Mouse (Mus musculus): Measurements from ENCODE around the gene Mtmr1. TPM values are rescaled to one million over a fixed set of nuclear protein-coding genes. Genes with fewer than 3 reads are reported as not detected.
A peak's percentile ranks its signal among the peaks of the same experiment; 100 is the strongest.
"Not testable (repeated sequence)": the region's sequence is repeated elsewhere in the genome, so short reads cannot be mapped to it uniquely, and the experiment has no call there.

Gene Mtmr1
- 10 to 100 TPM; 30.6 to 34.8 TPM for total RNA-seq (2021)
- long read RNA-seq, experiment 1, full-length matches to known transcripts, result 6 of 25 reads
- long read RNA-seq, experiment 1, partial matches to known transcripts, result 6 of 25 reads
- long read RNA-seq, experiment 1, other reads (novel, unspliced or antisense), result 13 of 25 reads
- long read RNA-seq, experiment 2, full-length matches to known transcripts, result 3 of 5 reads
- long read RNA-seq, experiment 2, partial matches to known transcripts, result 1 of 5 reads
- long read RNA-seq, experiment 2, other reads (novel, unspliced or antisense), result 1 of 5 reads

DNA sequence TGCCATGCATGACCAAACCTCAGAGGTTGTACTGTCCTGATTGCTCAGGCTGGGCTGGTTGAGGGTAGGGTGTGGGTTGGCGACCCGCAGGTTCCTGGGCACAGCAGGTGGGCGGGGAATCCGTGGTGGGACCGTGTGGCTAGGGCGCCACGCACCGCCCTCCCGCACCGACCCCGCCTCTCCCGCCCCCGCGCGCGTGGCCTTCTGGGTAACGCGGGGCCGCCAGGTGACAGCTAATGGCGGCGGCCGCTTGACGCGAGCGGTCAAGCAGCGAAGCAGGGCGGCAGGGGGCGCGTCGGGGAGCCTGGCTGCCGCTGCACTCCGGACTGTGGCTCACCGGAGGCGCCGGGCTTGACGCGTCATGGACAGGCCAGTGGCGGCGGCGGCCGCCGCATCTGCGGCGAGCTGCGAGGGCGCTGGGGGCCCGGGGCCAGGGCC lies at the start of gene Mtmr1:
Mtmr1 (plus strand) TSS at position 207 of the 438 bp plus-strand sequence.
- DNase-seq, result peak; percentile 88 to 91

DNA sequence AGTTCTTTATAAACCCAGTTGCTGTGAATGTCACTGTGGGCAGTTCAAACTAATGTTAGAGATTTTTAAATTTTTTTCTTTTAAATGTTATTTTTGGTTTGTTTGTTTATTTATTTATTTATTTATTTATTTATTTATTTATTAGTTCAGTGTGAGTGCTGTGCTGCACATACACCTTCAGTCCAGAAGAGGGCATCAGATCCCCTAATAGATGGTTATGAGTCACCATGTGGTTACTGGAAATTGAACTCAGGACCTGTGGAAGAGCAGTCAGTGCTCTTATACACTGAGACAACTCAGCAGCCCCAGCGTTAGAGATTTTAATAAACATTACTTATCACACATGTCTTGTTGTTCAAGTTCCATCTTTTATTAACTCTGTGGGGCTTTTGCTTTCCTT lies 12.5 kb upstream of the Mtmr1 start:
- no peak for DNase-seq

DNA sequence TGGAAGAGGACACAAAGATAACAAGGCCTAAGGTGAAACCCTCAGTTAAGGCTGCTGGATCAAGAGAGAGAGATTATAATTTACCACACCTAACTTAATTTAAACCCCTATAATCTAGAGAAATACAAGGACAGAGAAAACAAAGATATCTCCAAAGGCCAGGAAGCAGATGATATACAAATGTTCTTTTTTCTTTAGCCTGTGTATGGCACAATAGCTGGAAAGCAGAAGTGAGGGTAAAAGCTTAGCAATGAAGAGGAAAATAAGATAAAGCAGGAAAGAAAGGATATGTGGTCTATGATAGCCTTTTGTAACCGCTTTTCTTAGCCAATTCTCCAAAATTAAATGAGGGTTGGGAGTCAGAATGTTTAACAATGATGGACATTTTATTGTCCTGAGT lies 9.2 kb upstream of the Mtmr1 start:
- DNase-seq, result no peak

DNA sequence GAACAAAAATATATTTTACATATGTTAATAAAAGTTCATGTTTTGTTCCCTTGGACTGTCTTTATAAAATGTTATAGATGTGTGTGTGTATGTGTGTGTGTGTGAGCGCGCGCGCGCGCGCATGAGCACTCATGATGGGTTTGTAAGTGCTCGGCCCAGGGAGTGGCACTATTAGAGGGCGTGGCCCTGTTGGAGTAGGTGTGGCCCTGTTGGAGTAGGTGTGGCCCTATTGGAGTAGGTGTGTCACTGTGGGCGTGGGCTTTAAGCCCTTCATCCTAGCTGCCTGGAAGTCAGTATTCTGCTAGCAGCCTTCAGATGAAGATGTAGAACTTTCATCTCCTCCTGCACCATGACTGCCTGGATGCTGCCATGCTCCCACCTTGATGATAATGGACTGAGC lies 2.8 kb upstream of the Mtmr1 start:
- not testable (repeated sequence) for DNase-seq

DNA sequence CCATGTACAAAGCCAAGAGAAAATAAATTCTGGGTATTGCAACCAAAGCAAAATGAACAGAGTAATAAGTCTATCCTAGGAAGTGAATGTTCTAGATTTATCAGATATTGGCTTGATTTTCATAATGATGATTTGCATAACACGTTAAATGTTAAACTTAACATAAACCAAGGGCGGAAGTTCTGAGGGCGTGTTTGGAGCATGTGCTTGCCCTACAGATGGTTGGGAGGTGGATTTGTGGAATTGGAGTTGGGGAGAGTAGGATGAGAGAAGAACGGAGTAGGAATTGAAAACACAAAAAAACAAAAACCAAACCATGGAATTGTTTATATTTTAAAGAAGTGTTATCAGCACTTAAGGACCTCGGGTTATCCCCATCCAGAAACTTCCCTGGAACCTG lies 498 bp upstream of the Mtmr1 start:
- DNase-seq, result no peak

DNA sequence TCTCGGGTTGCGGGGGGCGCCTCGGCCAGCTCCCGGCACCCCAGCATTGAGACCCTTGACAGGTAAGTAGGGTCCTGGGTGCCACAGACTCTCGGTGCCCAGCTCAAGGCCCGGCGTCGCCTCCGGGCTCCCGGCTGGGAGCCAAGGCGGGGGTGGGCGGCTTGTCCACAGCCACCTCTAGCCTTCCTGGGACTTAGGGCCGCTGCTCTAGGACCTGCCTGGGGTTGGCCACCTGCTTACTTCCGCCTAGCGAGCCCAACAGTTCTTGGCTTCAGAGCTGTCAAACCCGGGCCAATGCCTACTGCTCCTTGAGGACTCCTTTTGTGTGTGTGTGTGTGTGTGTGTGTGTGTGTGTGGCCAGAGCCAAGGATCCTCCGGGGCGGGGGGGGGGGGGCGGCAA lies 451 bp downstream of the Mtmr1 start:
- DNase-seq, result peak; percentile 18 to 29

DNA sequence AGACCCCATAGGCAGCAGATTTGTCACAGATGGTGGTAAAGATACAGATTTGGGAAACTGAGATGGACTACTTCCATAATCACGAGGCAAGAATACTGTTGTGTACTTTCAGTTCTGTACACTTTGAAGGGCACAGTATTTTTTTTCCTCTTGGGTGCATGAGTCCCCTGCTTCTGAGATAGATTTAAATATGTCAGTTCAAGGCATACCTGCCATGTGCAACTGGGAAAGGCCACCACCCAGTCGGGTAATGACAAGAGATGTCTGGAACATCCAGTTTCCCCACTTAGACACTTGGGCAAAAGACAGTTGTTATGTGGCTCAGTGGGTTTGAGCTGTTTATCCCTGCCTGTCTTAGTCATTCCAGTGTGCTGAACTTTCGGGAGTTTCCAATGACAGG lies 950 bp downstream of the Mtmr1 start:
- no peak for DNase-seq

DNA sequence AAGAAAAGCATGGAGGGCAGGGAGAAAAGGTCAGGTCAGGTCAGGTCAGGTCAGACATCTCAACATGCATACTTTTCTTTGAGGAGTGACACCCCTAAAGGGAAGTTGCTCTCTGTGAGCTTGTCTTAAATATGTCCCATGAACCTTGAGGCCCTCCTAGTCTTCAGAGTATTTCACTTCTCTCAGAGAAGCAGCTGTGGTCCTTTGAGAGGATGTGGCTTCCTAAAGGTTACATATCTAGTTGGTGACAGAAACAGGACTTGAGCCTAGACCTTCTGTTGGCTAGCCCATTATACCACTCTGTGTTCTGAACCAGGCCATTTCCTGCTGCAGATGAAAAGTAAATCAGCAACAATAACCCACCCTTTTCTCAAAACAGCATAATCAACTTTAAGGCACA lies 2.4 kb downstream of the Mtmr1 start:
- no peak for DNase-seq

DNA sequence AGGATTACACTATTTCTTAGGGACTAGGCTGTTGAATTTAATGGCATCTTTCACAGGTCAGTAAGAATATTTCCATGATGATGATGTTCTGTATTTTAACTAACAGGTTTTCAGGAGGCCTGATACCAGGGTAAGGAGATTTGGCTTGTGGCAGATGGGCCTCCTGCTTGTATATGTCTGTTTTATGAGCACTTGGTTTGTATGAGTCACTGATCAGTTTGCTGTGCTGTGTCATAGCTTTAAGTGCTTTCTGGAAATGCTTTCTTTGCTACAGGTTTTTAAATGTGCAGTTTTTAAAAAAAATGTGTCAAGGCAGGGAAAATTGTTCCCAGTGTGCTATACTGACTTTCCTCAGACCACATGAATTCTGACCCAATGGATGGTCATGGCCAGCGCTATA lies 12.2 kb downstream of the Mtmr1 start:
- no peak for DNase-seq

DNA sequence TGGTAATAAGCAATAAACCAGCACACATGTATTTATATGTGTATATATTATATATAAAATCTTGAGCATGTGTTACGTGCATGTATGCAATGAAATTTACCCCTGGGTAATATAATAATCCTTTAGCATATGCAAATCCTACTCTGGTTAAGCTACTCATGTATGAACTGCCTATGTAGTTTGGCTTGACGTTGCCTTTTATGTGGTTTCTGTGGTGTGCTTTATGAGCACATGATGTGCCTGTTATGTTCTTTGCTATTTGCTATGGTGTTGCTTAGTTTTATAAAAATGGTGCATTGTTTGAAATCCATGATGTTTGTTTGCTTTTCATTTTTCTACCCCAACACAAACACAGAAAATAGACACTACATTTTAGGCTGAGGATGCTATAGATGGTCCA lies 13.9 kb downstream of the Mtmr1 start:
- DNase-seq, result no peak

DNA sequence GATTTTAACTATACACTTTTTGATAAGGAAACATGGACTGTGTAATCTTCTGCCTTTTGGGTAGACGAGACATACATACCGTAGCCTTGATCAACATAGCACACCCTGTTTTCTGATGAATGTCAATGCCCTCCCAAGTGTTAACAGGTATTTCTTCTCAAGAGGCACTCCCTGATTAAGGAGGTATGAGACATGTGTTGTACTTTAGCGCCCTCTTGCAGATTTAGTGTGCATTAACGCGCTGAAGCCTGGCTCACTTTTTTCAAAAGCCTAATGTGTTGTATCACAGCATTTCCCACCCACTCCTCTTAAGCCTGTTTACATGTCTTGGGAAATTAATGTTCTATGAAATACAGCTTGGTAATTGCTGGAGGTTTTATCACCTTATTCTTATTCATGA lies 17.0 kb downstream of the Mtmr1 start:
- peak; percentile 7 to 9 for DNase-seq

DNA sequence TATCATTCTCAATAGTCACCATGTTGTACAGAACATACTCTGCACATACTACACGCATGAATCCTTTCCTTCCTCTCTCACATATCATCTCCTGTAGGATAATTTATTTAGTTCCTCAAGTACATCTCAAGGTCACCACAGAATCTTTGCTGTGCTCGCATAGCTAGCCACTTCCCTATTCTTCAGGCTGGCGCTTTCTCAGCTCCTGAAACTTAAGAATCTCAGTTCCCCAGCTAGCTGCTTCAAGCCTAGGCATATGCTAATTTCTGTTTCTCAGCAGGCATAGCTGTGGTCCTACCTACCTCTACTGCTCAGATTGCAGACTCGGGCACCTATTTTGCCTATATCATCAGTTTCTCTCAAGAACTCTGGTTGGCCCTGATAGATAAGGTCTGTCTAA lies 31.8 kb downstream of the Mtmr1 start:
- no peak for DNase-seq

DNA sequence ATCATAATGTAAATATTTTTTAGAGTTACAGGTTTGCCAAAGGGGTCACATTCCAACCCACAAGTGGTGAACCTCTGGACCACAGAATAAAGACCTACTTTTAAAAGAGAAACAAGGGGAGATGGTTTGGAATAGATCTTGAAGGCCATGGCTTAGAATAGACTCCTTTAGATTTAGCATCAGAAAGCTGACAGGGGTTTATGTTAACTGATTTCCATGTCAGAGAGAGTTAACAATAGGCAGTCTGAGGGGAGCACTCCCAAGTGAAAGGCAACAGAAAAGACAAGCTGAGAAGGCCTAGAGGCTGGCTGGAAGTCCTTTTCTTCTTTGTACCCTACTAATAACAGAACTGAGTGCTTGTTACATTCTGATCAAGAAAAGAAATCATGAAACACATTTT lies 41.7 kb downstream of the Mtmr1 start:
- no peak for DNase-seq

DNA sequence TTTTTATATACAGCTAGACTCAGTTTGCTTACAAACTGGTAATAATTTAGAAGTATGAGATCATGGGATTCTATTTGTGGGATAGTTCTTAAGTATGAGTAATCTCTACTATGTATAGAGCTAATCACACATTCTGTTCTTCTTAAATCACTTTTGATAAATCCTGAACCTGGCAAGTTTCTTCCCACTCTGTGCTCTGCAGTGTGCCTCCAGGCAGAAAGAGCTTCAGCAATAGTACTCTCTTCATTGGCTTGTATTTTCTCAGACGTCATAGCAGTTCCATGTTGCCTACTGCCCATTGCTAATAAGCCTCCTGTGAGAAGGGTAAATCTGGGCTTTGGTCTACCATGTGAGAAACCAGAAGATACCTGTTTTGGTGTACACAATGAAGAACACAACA lies 43.8 kb downstream of the Mtmr1 start:
- no peak for DNase-seq

DNA sequence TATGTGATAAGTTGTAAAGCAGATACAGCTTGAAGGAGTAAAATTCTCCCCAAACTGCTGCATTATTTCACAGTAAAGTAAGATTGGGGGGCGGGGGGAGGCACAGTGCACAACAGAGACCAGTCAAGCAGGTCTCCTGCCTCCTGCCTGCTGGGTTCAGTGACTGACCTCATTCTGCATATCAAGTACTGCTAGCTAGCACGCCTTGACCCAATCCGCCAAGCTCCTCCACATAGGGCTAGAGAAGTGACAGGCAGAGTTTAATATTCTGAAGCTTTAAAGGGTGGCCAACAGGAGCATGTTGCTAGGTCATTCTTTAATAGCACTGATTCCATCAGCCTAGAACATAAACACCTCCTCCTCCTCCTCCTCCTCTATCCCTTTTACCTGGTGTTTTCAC lies 48.2 kb downstream of the Mtmr1 start:
- no peak for DNase-seq

DNA sequence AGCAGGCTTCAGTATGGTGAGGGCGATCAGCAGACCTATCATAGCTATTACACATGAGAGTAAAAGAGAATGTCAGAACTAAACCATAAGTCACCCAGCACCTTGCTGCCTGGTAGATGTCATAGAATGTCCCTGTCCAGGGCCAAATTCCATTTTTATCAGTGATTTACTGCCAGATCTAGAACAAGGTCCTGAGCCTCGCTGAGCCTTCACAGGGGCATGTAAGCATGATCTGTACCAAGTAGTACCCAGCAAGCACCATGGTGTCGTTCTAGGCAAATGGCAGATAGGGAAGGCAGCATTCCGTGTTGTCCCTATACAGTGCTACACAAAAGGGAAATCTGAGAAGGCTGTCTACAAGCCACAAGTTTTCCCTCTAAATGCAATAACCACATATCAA lies 49.1 kb downstream of the Mtmr1 start:
- peak; percentile 10 to 36 for DNase-seq

DNA sequence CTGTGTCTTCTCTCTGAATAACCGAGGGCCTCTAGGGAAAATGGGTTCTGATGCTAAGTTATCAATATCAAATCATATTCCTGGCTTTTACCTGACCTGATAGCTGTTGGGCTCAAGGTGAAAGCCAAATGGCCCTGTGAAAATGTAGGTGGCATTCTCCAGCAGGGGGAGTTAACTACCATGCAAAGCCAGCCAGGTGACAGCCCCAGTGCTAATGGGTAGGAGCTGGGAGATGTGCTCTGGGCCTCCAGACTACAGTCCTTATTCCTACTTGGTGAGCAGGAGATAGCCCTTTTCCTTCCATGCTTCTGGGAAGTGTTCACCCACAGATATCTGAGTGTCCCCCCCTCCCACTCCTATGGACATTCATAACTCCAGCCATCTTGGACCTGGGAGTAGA lies 60.3 kb downstream of the Mtmr1 start:
- DNase-seq, result no peak

DNA sequence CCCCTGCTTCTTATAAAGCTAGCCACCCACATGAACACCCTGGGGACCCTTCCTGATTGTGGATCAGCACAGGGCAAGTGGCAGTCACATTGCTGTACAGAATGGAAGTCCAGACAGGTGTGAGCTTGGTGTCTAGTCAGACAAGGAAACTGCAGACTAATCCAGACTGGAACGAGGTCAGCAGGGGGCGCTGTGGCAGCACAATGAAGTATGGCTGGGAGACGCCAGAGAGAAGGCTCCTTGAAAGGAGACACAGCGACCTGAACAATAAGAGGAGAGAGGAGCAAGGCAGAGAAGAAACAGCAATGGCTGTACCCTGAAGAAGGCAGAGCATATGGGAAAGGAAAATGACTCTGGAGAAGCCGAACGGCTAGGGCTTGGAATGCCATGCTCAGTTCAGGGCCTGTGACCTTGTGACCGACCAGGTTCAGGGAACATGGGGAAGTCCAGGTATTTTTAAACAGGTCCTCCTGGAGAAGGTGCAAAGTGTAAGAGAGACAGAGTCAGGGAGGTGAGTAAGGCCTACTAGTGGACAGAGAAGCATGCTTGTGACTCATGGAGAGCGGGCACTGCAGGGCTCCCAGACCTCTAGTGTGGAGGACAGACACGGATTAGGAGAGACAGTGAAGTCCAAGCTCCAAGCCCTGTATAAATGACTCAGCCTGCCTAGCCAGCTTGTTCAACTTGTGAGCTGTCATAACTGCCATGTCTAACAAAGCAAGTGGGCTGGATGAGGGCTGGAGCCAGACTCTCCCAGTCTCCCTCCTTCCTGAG lies 61.4 kb downstream of the Mtmr1 start:
- DNase-seq, result peak; percentile 86 to 88

DNA sequence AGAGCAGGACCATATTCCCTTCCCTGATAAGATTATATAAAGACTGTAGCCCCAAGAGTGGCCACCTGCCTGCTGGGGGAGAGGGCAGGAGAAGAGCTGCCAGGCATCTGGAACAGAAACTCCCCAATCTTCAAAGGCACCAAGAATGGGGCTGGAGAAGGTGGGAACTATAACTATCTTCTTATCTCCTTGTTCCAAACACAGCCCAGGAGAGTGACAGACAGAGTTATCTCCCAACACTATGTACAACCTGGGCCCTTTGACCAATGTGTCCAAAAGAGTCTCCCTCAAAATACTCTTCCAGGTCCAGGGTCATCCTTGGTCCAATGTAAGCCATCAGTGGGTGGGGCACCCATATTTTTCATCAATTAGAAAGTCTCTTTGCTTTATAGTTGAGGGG lies 62.9 kb downstream of the Mtmr1 start:
- no peak for DNase-seq

DNA sequence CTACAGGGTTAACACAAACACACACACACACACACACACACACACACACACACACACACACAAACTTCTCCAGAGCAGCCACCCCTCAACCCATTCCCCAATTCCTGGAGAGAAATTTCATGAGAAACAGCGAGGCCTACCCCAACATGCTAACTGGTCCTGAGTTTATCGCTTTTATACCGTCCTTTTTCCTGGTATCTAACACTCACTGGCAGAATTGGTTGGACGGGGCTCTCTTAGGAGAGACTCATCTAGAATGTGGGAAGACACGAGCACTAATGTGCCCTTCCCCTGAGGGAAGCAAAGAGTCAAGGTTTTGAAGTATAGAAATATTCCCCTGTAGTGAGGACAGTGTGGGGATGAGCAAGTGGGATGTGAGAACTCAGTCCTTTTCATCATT lies 66.3 kb downstream of the Mtmr1 start:
- no peak for DNase-seq

DNA sequence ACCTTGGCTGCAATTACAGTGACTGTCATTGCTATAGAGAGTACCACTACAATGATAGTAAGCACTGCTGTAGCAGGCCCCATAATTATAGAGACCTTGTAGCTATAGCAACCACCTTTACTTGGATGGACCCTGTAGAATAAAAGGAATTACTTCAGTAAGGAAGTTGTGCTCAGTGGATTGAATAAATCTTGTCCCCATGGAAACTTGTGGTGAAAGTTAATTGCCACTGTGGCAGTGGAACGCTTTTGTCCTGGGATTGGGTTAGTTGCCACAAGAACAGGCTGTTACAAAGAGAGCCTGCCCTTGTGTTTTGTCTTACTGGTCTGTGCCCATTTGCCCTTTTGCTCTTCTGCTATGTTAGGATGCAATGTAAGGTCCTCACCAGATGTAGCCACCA lies 69.9 kb downstream of the Mtmr1 start:
- DNase-seq, result no peak

DNA sequence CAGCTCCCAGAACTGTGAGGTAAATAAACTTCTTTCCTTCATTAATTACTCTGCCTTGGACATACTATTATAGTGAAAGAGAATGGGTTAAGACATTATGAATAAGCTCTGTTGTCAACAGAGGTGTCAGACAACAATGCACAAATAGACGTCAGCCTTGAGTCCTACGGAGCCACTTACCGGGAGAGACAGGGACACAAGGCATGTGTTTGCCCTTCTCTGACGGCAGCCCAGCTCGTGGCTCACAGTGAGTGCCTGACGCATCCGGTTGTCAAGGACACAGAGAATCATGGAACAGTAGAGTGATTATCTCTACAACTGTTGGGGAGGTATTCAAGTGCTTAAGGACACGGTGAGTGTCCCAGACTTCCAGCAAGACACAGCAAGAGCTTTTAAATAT lies 70.3 kb downstream of the Mtmr1 start:
- DNase-seq, result peak; percentile 66 to 67

DNA sequence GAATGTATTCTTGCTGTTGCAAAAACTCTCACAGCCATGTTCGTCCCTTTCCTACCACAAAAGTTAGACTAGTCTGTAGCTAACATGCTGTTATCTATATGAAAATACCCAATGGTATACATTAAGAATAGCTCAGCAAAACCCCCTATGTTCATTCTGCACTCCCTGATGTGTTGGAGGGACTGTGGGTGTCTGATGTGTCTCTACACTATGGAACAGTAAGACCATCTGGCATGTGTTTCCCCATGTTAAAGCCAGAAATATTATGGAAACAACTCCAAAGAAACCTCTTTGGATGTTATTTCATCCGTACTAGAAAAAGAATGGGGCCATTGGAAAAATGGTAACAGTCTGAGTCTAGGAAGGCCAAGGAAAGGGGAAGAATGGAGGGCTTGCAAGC lies 71.0 kb downstream of the Mtmr1 start:
- DNase-seq, result no peak

DNA sequence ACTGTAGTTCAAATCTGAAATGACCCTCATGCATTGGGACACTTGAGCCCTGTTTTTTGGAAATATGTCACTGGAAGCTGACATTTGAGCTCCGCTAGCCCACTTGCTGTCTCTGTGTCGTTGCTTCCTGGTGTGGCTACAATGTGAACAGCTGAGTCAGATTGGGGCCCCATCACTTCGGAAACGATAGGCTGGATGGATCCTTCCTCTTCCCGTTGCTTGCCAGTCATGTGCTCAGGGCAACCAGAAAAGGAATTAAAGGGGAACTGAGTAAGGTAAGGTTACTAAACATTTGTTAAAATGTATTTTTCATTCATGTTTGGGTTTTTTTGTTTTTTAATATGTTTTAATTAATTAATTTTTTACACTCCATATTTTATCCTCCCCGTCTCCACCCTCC lies 74.9 kb downstream of the Mtmr1 start:
- no peak for DNase-seq

All from adrenal gland, postnatal 36 days (tissue).